21 mouse cellular contexts compared by ENCODE assay signal in the genomic region with DNA sequence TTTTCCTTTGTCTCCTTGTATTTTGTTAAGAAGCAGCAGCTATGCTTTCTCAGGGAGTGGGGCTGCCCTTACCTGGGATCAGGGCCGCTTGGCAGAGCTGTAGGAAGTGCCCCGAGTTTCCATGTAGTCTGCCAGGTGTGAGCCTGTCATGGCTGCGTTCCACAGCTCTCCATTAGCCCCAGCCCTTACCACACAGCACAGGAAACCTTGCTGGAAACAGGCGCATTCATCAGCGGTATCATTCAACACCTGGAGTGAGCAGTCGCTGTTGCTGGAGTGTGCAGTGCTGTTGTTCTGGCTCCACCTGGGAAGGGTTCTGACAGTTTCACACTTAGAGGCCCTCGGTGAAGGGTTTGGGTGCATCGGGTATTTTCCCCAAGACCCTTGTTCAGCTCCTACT.
DNase-seq lines count a peak whose midpoint lies in the region; ATAC-seq and TF ChIP-seq lines count a peak whose summit lies in the region.
"Had no signal": no experiment of that assay in that cellular context is flagged by ENCODE, and none has a peak within 500 bp of the region (broad histone marks: within the 10 kb centered on the region; RNA-seq: fewer than 3 reads in every experiment).

No protein-coding gene starts in this region.

- H3K27ac ChIP-seq in limb, embryonic 12.5 days = peak overlapping the region; percentile 69
- H3K27ac ChIP-seq in limb, embryonic 15.5 days = peak overlapping the region; percentile 54
- H3K27ac ChIP-seq: forebrain, embryonic 10.5 days; forebrain, embryonic 13.5 days; gastrocnemius, adult 2 months; heart, embryonic 13.5 days had no signal

- H3K27me3 ChIP-seq in limb, embryonic 12.5 days = no peaks in the 10 kb centered on the region
- no peaks in the 10 kb centered on the region for H3K27me3 ChIP-seq in limb, embryonic 15.5 days
- H3K27me3 ChIP-seq: forebrain, embryonic 13.5 days; heart, embryonic 13.5 days had no signal

- peaks cover 8% of the 10 kb centered on the region; the same call in 1 of the 2 replicates for H3K4me1 ChIP-seq in limb, embryonic 12.5 days (replicated peaks)
- H3K4me1 ChIP-seq in limb, embryonic 15.5 days = peaks cover 19% of the 10 kb centered on the region
- H3K4me1 ChIP-seq: heart, embryonic 13.5 days had no signal

- ATAC-seq in limb, embryonic 12.5 days (ENCODE audit: insufficient number of reproducible peaks, insufficient read depth, low FRiP score, low TSS enrichment, low read depth) = no peak
- ATAC-seq in limb, embryonic 15.5 days (ENCODE audit: insufficient number of reproducible peaks, low FRiP score, low TSS enrichment, low read depth) = no peak
- no peak for ATAC-seq in megakaryocyte-erythroid progenitor cell, adult 5-6 weeks (replicated peaks; ENCODE audit: low FRiP score, low TSS enrichment, poor library complexity, severe bottlenecking)
- ATAC-seq: activated CD4-positive, CD25-positive, alpha-beta regulatory T cell, adult 4 months; forebrain, embryonic 13.5 days; forebrain, embryonic 16.5 days had no signal

- no peak for TF ChIP-seq POLR2A in brain, embryonic 14.5 days (IDR thresholded peaks at IDR 0.05; ENCODE audit: borderline replicate concordance, extremely low read depth, insufficient read depth, insufficient read length, poor library complexity, severe bottlenecking)

- no peaks in the 10 kb centered on the region for H3K36me3 ChIP-seq in limb, embryonic 12.5 days
- H3K36me3 ChIP-seq in limb, embryonic 15.5 days = no peaks in the 10 kb centered on the region
- H3K36me3 ChIP-seq: forebrain, embryonic 10.5 days; heart, embryonic 13.5 days had no signal

- H3K4me3 ChIP-seq in limb, embryonic 12.5 days (replicated peaks) = no peak overlapping the region
- no peak overlapping the region for H3K4me3 ChIP-seq in limb, embryonic 15.5 days
- H3K4me3 ChIP-seq: forebrain, embryonic 10.5 days; forebrain, embryonic 13.5 days; gastrocnemius, adult 2 months; heart, embryonic 13.5 days had no signal

- H3K9ac ChIP-seq in limb, embryonic 12.5 days (replicated peaks) = no peak overlapping the region
- H3K9ac ChIP-seq in limb, embryonic 15.5 days = no peak overlapping the region
- H3K9ac ChIP-seq: forebrain, embryonic 13.5 days; heart, embryonic 13.5 days had no signal

- DNase-seq in brain, embryonic 14.5 days (ENCODE audit: low read depth) = peak; percentile 19
- DNase-seq in forelimb bud, embryonic 11.5 days (ENCODE audit: low read depth, low spot score) = peak; percentile 35
- no peak for DNase-seq in spleen, adult 18-20 months
- DNase-seq: adrenal gland, adult 8-10 months; adrenal gland, postnatal 25 days; cerebellum, adult 18-20 months; cerebellum, adult 9-10 months; cerebellum, postnatal 14 days; gastrocnemius, adult 2 months; gastrocnemius, postnatal 14 days; heart, adult 11 months; heart, postnatal 14 days; heart, postnatal 4 days had no signal

- WGBS in limb, embryonic 12.5 days = 53% methylated on average over 8 of the region's 8 CpGs
- WGBS in limb, embryonic 15.5 days = 31% methylated on average over 8 of the region's 8 CpGs

- no peaks in the 10 kb centered on the region for H3K9me3 ChIP-seq in limb, embryonic 12.5 days
- H3K9me3 ChIP-seq in limb, embryonic 15.5 days = no peaks in the 10 kb centered on the region
- H3K9me3 ChIP-seq: forebrain, embryonic 10.5 days; forebrain, embryonic 13.5 days; heart, embryonic 13.5 days had no signal

- no peak for TF ChIP-seq CTCF in brain, embryonic 14.5 days (IDR thresholded peaks at IDR 0.05; ENCODE audit: borderline replicate concordance, extremely low read depth, insufficient read depth, insufficient read length)

- H3K4me2 ChIP-seq in limb, embryonic 12.5 days = no peak overlapping the region
- H3K4me2 ChIP-seq in limb, embryonic 15.5 days = peak overlapping the region; percentile 17; the same call in 1 of the 2 replicates
- H3K4me2 ChIP-seq: forebrain, embryonic 13.5 days; heart, embryonic 13.5 days had no signal

Comparison
In these comparisons a context has a peak if more than half of its experiments do, and no peak if none do; other contexts are left out.
1. DNase-seq: peak in brain, embryonic 14.5 days (single experiment) and forelimb bud, embryonic 11.5 days (single experiment); none in spleen, adult 18-20 months (0 of 2).